8 mouse cellular contexts compared by ENCODE assay signal in the genomic region with DNA sequence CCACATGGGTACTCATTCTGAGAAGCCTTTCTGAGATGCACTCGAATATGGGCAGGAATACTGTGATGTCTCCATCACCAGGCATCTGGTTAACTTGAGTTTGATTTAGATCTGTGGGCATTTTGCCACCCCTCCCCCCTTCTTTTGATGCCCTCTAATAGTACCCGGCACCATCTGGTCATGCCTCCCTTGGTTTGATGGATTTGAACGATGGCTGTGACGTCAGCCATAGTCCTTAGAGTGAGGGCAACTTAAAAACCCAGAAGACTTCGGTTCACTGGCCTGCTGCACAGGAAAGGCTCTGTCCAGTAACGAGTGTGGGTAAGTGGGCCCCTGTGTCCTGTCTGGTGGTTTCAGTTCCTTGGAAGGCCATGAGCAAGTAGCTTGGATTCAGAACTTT.
DNase-seq lines count a peak whose midpoint lies in the region; ATAC-seq and TF ChIP-seq lines count a peak whose summit lies in the region.

No protein-coding gene starts in this region.

- H3K36me3 ChIP-seq in megakaryocyte, embryonic 14.5 days (replicated peaks; ENCODE audit: low read length) = peaks cover 18% of the 10 kb centered on the region
- no peaks in the 10 kb centered on the region for H3K36me3 ChIP-seq in forebrain, embryonic 13.5 days (ENCODE audit: poor library complexity, severe bottlenecking)
- no peaks in the 10 kb centered on the region for H3K36me3 ChIP-seq in liver, embryonic 12.5 days
- no peaks in the 10 kb centered on the region for H3K36me3 ChIP-seq in stomach, postnatal 0 days (ENCODE audit: control insufficient read depth, insufficient read depth, low read length)
- H3K36me3 ChIP-seq in thymus, adult 2 months (ENCODE audit: control insufficient read depth, insufficient read depth, low read length) = no peaks in the 10 kb centered on the region

- H3K9me3 ChIP-seq in megakaryocyte, embryonic 14.5 days = no peaks in the 10 kb centered on the region
- no peaks in the 10 kb centered on the region for H3K9me3 ChIP-seq in forebrain, embryonic 13.5 days (replicated peaks)
- H3K9me3 ChIP-seq in liver, embryonic 12.5 days (replicated peaks) = no peaks in the 10 kb centered on the region
- no peaks in the 10 kb centered on the region for H3K9me3 ChIP-seq in stomach, postnatal 0 days (ENCODE audit: control insufficient read depth, low read length)

- peaks cover 76% of the 10 kb centered on the region for H3K4me1 ChIP-seq in megakaryocyte, embryonic 14.5 days
- H3K4me1 ChIP-seq in forebrain, embryonic 13.5 days = peaks cover 46% of the 10 kb centered on the region
- H3K4me1 ChIP-seq in liver, embryonic 12.5 days = 0 out of 2 replicates have a peak, but pooled peaks cover 8% of the 10 kb centered on the region
- no peaks in the 10 kb centered on the region for H3K4me1 ChIP-seq in stomach, postnatal 0 days (replicated peaks; ENCODE audit: control insufficient read depth, insufficient read depth)
- H3K4me1 ChIP-seq in thymus, adult 2 months (replicated peaks; ENCODE audit: control insufficient read depth, insufficient read depth, low read length) = no peaks in the 10 kb centered on the region

- TF ChIP-seq POLR2A in thymus, adult 2 months (IDR thresholded peaks at IDR 0.05; ENCODE audit: control insufficient read depth, extremely low read depth, insufficient read depth, low read length, poor library complexity) = no peak

- TF ChIP-seq EP300 in stomach, postnatal 0 days (optimal IDR thresholded peaks at IDR 0.05) = no peak

- H3K27me3 ChIP-seq in megakaryocyte, embryonic 14.5 days (replicated peaks) = peaks cover 18% of the 10 kb centered on the region
- H3K27me3 ChIP-seq in forebrain, embryonic 13.5 days = peaks cover 15% of the 10 kb centered on the region; the same call in 1 of the 2 replicates
- peaks cover 53% of the 10 kb centered on the region for H3K27me3 ChIP-seq in liver, embryonic 12.5 days (replicated peaks)
- no peaks in the 10 kb centered on the region for H3K27me3 ChIP-seq in stomach, postnatal 0 days (ENCODE audit: control insufficient read depth, insufficient read depth, low read length)
- peaks cover 3% of the 10 kb centered on the region; the same call in 1 of the 2 replicates for H3K27me3 ChIP-seq in thymus, adult 2 months (ENCODE audit: control insufficient read depth, insufficient read depth, low read length)

- DNase-seq in stomach, postnatal 0 days (ENCODE audit: low spot score) = no peak
- no peak for DNase-seq in layer of hippocampus, postnatal 14 days (ENCODE audit: low spot score in 2 of 2)
- no peak for DNase-seq in thymus, adult 2 months

- 36% methylated on average over 6 of the region's 6 CpGs for WGBS in forebrain, embryonic 13.5 days
- 35% methylated on average over 6 of the region's 6 CpGs for WGBS in liver, embryonic 12.5 days (ENCODE audit: insufficient replicate concordance)
- WGBS in stomach, postnatal 0 days = 46% methylated on average over 6 of the region's 6 CpGs
- WGBS in thymus, adult 2 months = 75% methylated on average over 6 of the region's 6 CpGs

- ATAC-seq in megakaryocyte, adult 5-6 weeks (ENCODE audit: poor library complexity, severe bottlenecking) = no peak
- ATAC-seq in forebrain, embryonic 13.5 days = no peak
- no peak for ATAC-seq in liver, embryonic 12.5 days
- ATAC-seq in stomach, postnatal 0 days (ENCODE audit: low FRiP score, low TSS enrichment) = no peak
- ATAC-seq in CD4-positive, CD25-positive, alpha-beta regulatory T cell, adult 4 months = no peak

- H3K9ac ChIP-seq in forebrain, embryonic 13.5 days = peak overlapping the region; percentile 89
- no peak overlapping the region for H3K9ac ChIP-seq in liver, embryonic 12.5 days
- H3K9ac ChIP-seq in stomach, postnatal 0 days (ENCODE audit: low read length) = no peak overlapping the region

- H3K27ac ChIP-seq in forebrain, embryonic 13.5 days = peak overlapping the region; percentile 62
- H3K27ac ChIP-seq in liver, embryonic 12.5 days = no peak overlapping the region
- H3K27ac ChIP-seq in stomach, postnatal 0 days (replicated peaks) = no peak overlapping the region
- H3K27ac ChIP-seq in thymus, adult 2 months (ENCODE audit: control insufficient read depth, insufficient read depth, low read length) = no peak overlapping the region

- no peak for TF ChIP-seq CTCF in stomach, postnatal 0 days (IDR thresholded peaks at IDR 0.05; ENCODE audit: low read depth)
- TF ChIP-seq CTCF in thymus, adult 2 months (IDR thresholded peaks at IDR 0.05; ENCODE audit: borderline replicate concordance, control insufficient read depth, extremely low read depth, insufficient read depth, low read length, poor library complexity) = no peak

- H3K4me3 ChIP-seq in megakaryocyte, embryonic 14.5 days (replicated peaks) = peak overlapping the region; percentile 97
- peak overlapping the region; percentile 80 for H3K4me3 ChIP-seq in forebrain, embryonic 13.5 days
- peak overlapping the region; percentile 54 for H3K4me3 ChIP-seq in liver, embryonic 12.5 days
- peak overlapping the region; percentile 71 for H3K4me3 ChIP-seq in stomach, postnatal 0 days (ENCODE audit: low read depth, low read length)
- no peak overlapping the region for H3K4me3 ChIP-seq in thymus, adult 2 months (ENCODE audit: control insufficient read depth, insufficient read depth, low read length)

- peak overlapping the region; percentile 92 for H3K4me2 ChIP-seq in forebrain, embryonic 13.5 days
- peak overlapping the region; percentile 68 for H3K4me2 ChIP-seq in liver, embryonic 12.5 days
- H3K4me2 ChIP-seq in stomach, postnatal 0 days (replicated peaks; ENCODE audit: low read depth) = peak overlapping the region; percentile 97
